Mouse (Mus musculus) heart, adult 2 months (tissue): ENCODE measurements around the gene Zfand3.

Experiments
- CTCF ChIP-seq: fragments of 200-600 bp; IDR thresholded peaks from 2 replicates; pipeline ENCODE4 v1.8.1; 2022; ENCODE audit warnings: antibody characterized with exemption, mild to moderate bottlenecking, moderate library complexity
- POLR2A ChIP-seq: fragments of 200-500 bp; IDR thresholded peaks from 2 replicates; pipeline ENCODE4 v1.6.1; 2011; ENCODE audit warnings: mild to moderate bottlenecking, low read depth, low read length, control low read depth; ENCODE audit not compliant: insufficient read depth

DNA sequence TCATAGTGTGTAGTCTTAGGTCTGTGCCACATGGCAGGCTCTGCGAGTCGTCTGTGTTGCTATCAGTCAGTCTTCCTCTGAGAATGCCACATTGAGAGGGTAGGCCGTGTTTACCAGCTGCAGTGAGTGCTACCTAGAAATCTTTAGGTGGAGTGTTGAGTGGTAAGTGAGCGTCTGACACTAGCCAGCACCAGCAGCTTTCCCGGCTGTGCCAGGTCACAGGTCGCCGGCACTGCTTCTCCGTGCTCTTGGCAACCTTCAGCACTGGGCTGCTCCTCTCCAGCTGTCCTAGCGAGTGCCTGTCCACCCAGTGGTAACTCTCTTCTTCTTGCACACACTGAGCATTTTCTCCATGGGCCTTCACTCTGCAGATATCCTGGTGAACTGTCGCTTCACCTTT, 193.9 kb downstream of the Zfand3 start:
- no peak for TF ChIP-seq CTCF
- TF ChIP-seq POLR2A: no peak
